Mouse (Mus musculus) MEL (cell line): Measurements from ENCODE around the gene Gm28374. TPM values are rescaled to one million over a fixed set of nuclear protein-coding genes. Genes with fewer than 3 reads are reported as not detected.

ENCODE experiments used
- DNase-seq: peaks from one replicate; pipeline ENCODE4 v3.0.0; 2011; ENCODE audit warnings: low read depth, low spot score
- H3K27ac ChIP-seq: 2 replicates; pipeline ENCODE4 v1.5.1; 2012; ENCODE audit warnings: low read depth, mild to moderate bottlenecking, control low read depth, low read length, moderate library complexity; ENCODE audit not compliant: control insufficient read depth
- H3K27me3 ChIP-seq, 2 experiments: fragments of 150-350 bp in 1 of 2; sonication (generic) in 1 of 2; 2 replicates each; pipeline ENCODE4 v1.6.1; 2012; ENCODE audit warnings: low read length in 2 of 2, mild to moderate bottlenecking in 2 of 2, improper control_type of control experiment in 1 of 2, moderate library complexity in 1 of 2; ENCODE audit not compliant: insufficient read depth in 2 of 2, control insufficient read depth in 1 of 2
- H3K36me3 ChIP-seq, 2 experiments: 2 replicates each; pipeline ENCODE4 v1.6.1; 2012 to 2014; ENCODE audit warnings: low read length in 2 of 2, improper control_type of control experiment in 1 of 2, inconsistent platforms in 1 of 2, mild to moderate bottlenecking in 1 of 2; ENCODE audit not compliant: insufficient read depth in 2 of 2, control insufficient read depth in 1 of 2
- H3K4me1 ChIP-seq, 2 experiments: fragments of 150-350 bp in 1 of 2; sonication (generic) in 1 of 2; 2 replicates each; pipeline ENCODE4 v1.6.1; 2012; ENCODE audit warnings: low read length in 2 of 2, improper control_type of control experiment in 1 of 2, mild to moderate bottlenecking in 1 of 2; ENCODE audit not compliant: insufficient read depth in 2 of 2, control insufficient read depth in 1 of 2
- H3K4me3 ChIP-seq, 2 experiments: fragments of 150-350 bp in 1 of 2; sonication (generic) in 1 of 2; 2 replicates each; pipeline ENCODE4 v1.5.1; 2012; ENCODE audit warnings: low read depth in 2 of 2, low read length in 2 of 2, mild to moderate bottlenecking in 2 of 2, moderate library complexity in 2 of 2, control low read depth in 1 of 2, improper control_type of control experiment in 1 of 2; ENCODE audit not compliant: control insufficient read depth in 1 of 2, insufficient read depth in 1 of 2
- H3K79me2 ChIP-seq: 2 replicates; pipeline ENCODE4 v1.6.1; 2012; ENCODE audit warnings: mild to moderate bottlenecking, low read length, moderate library complexity; ENCODE audit not compliant: control insufficient read depth, poor library complexity, insufficient read depth
- H3K9ac ChIP-seq: 2 replicates; pipeline ENCODE4 v1.6.1; 2012; ENCODE audit warnings: low read depth, mild to moderate bottlenecking, control low read depth, low read length, moderate library complexity; ENCODE audit not compliant: control insufficient read depth, poor library complexity, severe bottlenecking
- H3K9me3 ChIP-seq: fragments of 150-350 bp; sonication (generic); replicated peaks from 2 replicates; pipeline ENCODE4 v1.6.1; 2012; ENCODE audit warnings: mild to moderate bottlenecking, low read length, improper control_type of control experiment, moderate library complexity; ENCODE audit not compliant: insufficient read depth
- BHLHE40 ChIP-seq: IDR thresholded peaks from 2 replicates; pipeline ENCODE4 v1.6.1; 2012; ENCODE audit warnings: low read depth, mild to moderate bottlenecking, inconsistent platforms, low read length, improper control_type of control experiment, borderline replicate concordance
- CHD1 ChIP-seq: IDR thresholded peaks from 2 replicates; pipeline ENCODE4 v1.6.1; 2012; ENCODE audit warnings: low read depth, mild to moderate bottlenecking, inconsistent platforms, low read length, improper control_type of control experiment
- CHD2 ChIP-seq: IDR thresholded peaks from 2 replicates; pipeline ENCODE4 v1.6.1; 2011; ENCODE audit warnings: low read length, improper control_type of control experiment
- CTCF ChIP-seq, 3 experiments: IDR thresholded peaks in 2 of 3; conservative IDR thresholded peaks in 1 of 3; 2 replicates each; pipeline ENCODE4 v1.5.1; 2011 to 2012; ENCODE audit warnings: low read length in 3 of 3, low read depth in 2 of 3, mild to moderate bottlenecking in 2 of 3, improper control_type of control experiment in 1 of 3, inconsistent platforms in 1 of 3, mixed read lengths in 1 of 3, moderate library complexity in 1 of 3; ENCODE audit not compliant: control insufficient read depth in 1 of 3, insufficient read depth in 1 of 3, poor library complexity in 1 of 3, severe bottlenecking in 1 of 3
- E2F4 ChIP-seq: IDR thresholded peaks from 2 replicates; pipeline ENCODE4 v1.6.1; 2011; ENCODE audit warnings: low read depth, low read length, improper control_type of control experiment, borderline replicate concordance
- ELF1 ChIP-seq: IDR thresholded peaks from 2 replicates; pipeline ENCODE4 v1.6.1; 2014; ENCODE audit warnings: low read depth, mild to moderate bottlenecking, inconsistent platforms, low read length, improper control_type of control experiment, moderate library complexity
- EP300 ChIP-seq, 2 experiments: IDR thresholded peaks; 2 replicates each; pipeline ENCODE4 v1.6.1; 2011; ENCODE audit warnings: improper control_type of control experiment in 2 of 2, low read length in 2 of 2, low read depth in 1 of 2, mild to moderate bottlenecking in 1 of 2
- ETS1 ChIP-seq: IDR thresholded peaks from 2 replicates; pipeline ENCODE4 v1.6.1; 2012; ENCODE audit warnings: low read depth, mild to moderate bottlenecking, inconsistent platforms, low read length, improper control_type of control experiment, moderate library complexity
- GABPA ChIP-seq: IDR thresholded peaks from 2 replicates; pipeline ENCODE4 v1.6.1; 2012; ENCODE audit warnings: low read depth, mild to moderate bottlenecking, inconsistent platforms, low read length, improper control_type of control experiment, moderate library complexity
- GATA1 ChIP-seq: IDR thresholded peaks from 2 replicates; pipeline ENCODE4 v1.6.1; 2011; ENCODE audit warnings: low read depth, low read length, improper control_type of control experiment
- HCFC1 ChIP-seq: IDR thresholded peaks from 2 replicates; pipeline ENCODE4 v1.6.1; 2012; ENCODE audit warnings: low read depth, mild to moderate bottlenecking, inconsistent platforms, low read length, improper control_type of control experiment, moderate library complexity
- JUND ChIP-seq: IDR thresholded peaks from 2 replicates; pipeline ENCODE4 v1.6.1; 2011; ENCODE audit warnings: low read depth, mild to moderate bottlenecking, improper control_type of control experiment, low read length
- KAT2A ChIP-seq: conservative IDR thresholded peaks from 2 replicates; pipeline ENCODE4 v1.6.1; 2012; ENCODE audit warnings: low read depth, low read length, improper control_type of control experiment, inconsistent platforms
- MAFK ChIP-seq: IDR thresholded peaks from 2 replicates; pipeline ENCODE4 v1.6.1; 2011; ENCODE audit warnings: low read depth, mild to moderate bottlenecking, low read length, improper control_type of control experiment, borderline replicate concordance
- MAX ChIP-seq: IDR thresholded peaks from 2 replicates; pipeline ENCODE4 v1.6.1; 2011; ENCODE audit warnings: low read length, improper control_type of control experiment
- MAZ ChIP-seq: IDR thresholded peaks from 2 replicates; pipeline ENCODE4 v1.6.1; 2012; ENCODE audit warnings: low read depth, mild to moderate bottlenecking, inconsistent platforms, low read length, improper control_type of control experiment
- MEF2A ChIP-seq: IDR thresholded peaks from 2 replicates; pipeline ENCODE4 v1.6.1; 2014; ENCODE audit warnings: low read depth, mild to moderate bottlenecking, inconsistent platforms, low read length, improper control_type of control experiment; ENCODE audit not compliant: poor library complexity, insufficient replicate concordance, severe bottlenecking; ENCODE audit errors: extremely low read depth
- MXI1 ChIP-seq: IDR thresholded peaks from 2 replicates; pipeline ENCODE4 v1.6.1; 2011; ENCODE audit warnings: mild to moderate bottlenecking, low read depth, low read length, improper control_type of control experiment
- MYB ChIP-seq: IDR thresholded peaks from 2 replicates; pipeline ENCODE4 v1.6.1; 2011; ENCODE audit warnings: mild to moderate bottlenecking, low read depth, low read length, improper control_type of control experiment
- MYC ChIP-seq: IDR thresholded peaks from 2 replicates; pipeline ENCODE4 v1.6.1; 2011; ENCODE audit warnings: low read depth, mild to moderate bottlenecking, low read length, improper control_type of control experiment, moderate library complexity
- NELFE ChIP-seq: IDR thresholded peaks from 2 replicates; pipeline ENCODE4 v1.6.1; 2011; ENCODE audit warnings: low read depth, low read length, improper control_type of control experiment
- NRF1 ChIP-seq: IDR thresholded peaks from 2 replicates; pipeline ENCODE4 v1.6.1; 2014; ENCODE audit warnings: low read depth, mild to moderate bottlenecking, inconsistent platforms, low read length, improper control_type of control experiment, moderate library complexity; ENCODE audit not compliant: poor library complexity, insufficient read depth, severe bottlenecking
- POLR2A ChIP-seq, 2 experiments: IDR thresholded peaks; 2 replicates each; pipeline ENCODE4 v1.6.1; 2011 to 2012; ENCODE audit warnings: low read length in 2 of 2, mild to moderate bottlenecking in 2 of 2, control low read depth in 1 of 2, improper control_type of control experiment in 1 of 2, low read depth in 1 of 2, moderate library complexity in 1 of 2; ENCODE audit not compliant: control insufficient read depth in 1 of 2, insufficient read depth in 1 of 2, poor library complexity in 1 of 2
- POLR2AphosphoS2 ChIP-seq: IDR thresholded peaks from 2 replicates; pipeline ENCODE4 v1.6.1; 2011; ENCODE audit warnings: low read length, improper control_type of control experiment
- POLR2AphosphoS5 ChIP-seq: IDR thresholded peaks from 2 replicates; pipeline ENCODE4 v1.6.1; 2012; ENCODE audit warnings: low read depth, borderline replicate concordance, mild to moderate bottlenecking, inconsistent platforms, low read length, moderate library complexity, mixed read lengths
- RAD21 ChIP-seq: IDR thresholded peaks from 2 replicates; pipeline ENCODE4 v1.6.1; 2011; ENCODE audit warnings: mild to moderate bottlenecking, low read depth, low read length, improper control_type of control experiment
- SIN3A ChIP-seq: IDR thresholded peaks from 2 replicates; pipeline ENCODE4 v1.6.1; 2012; ENCODE audit warnings: low read length, improper control_type of control experiment, inconsistent platforms
- SMC3 ChIP-seq: IDR thresholded peaks from 2 replicates; pipeline ENCODE4 v1.6.1; 2011; ENCODE audit warnings: low read depth, low read length, improper control_type of control experiment
- TAL1 ChIP-seq: IDR thresholded peaks from 2 replicates; pipeline ENCODE4 v1.6.1; 2012; ENCODE audit warnings: mild to moderate bottlenecking, inconsistent platforms, low read length, moderate library complexity, mixed read lengths
- TCF12 ChIP-seq: IDR thresholded peaks from 2 replicates; pipeline ENCODE4 v1.6.1; 2014; ENCODE audit warnings: low read depth, mild to moderate bottlenecking, inconsistent platforms, low read length, improper control_type of control experiment, moderate library complexity
- UBTF ChIP-seq: IDR thresholded peaks from 2 replicates; pipeline ENCODE4 v1.6.1; 2012; ENCODE audit warnings: low read depth, mild to moderate bottlenecking, inconsistent platforms, low read length, improper control_type of control experiment, moderate library complexity, borderline replicate concordance; ENCODE audit not compliant: insufficient read depth
- USF1 ChIP-seq: IDR thresholded peaks from 2 replicates; pipeline ENCODE4 v1.6.1; 2014; ENCODE audit warnings: low read depth, mild to moderate bottlenecking, inconsistent platforms, low read length, improper control_type of control experiment, moderate library complexity
- USF2 ChIP-seq, 2 experiments: IDR thresholded peaks; 2 replicates each; pipeline ENCODE4 v1.6.1; 2011 to 2012; ENCODE audit warnings: improper control_type of control experiment in 2 of 2, low read length in 2 of 2, borderline replicate concordance in 1 of 2, inconsistent platforms in 1 of 2, low read depth in 1 of 2, mild to moderate bottlenecking in 1 of 2; ENCODE audit not compliant: insufficient read depth in 1 of 2
- ZKSCAN1 ChIP-seq: IDR thresholded peaks from 2 replicates; pipeline ENCODE4 v1.6.1; 2012; ENCODE audit warnings: low read depth, mild to moderate bottlenecking, inconsistent platforms, low read length, improper control_type of control experiment, moderate library complexity
- ZMIZ1 ChIP-seq: IDR thresholded peaks from 2 replicates; pipeline ENCODE4 v1.6.1; 2012; ENCODE audit warnings: low read depth, mild to moderate bottlenecking, inconsistent platforms, low read length, improper control_type of control experiment, moderate library complexity
- ZNF384 ChIP-seq: IDR thresholded peaks from 2 replicates; pipeline ENCODE4 v1.6.1; 2012; ENCODE audit warnings: low read depth, mild to moderate bottlenecking, inconsistent platforms, low read length, improper control_type of control experiment
- polyA plus RNA-seq, 2 experiments: library from polyadenylated mRNA; stranded (reverse) in 1 of 2; unstranded in 1 of 2; fragments of >175 nt in 1 of 2; fragments of >200 nt in 1 of 2; gene quantifications; 2 replicates each; pipeline versions ENCODE4 v1.2.1 to v1.2.4; 2012; ENCODE audit warnings: low replicate concordance in 2 of 2, low read depth in 1 of 2; ENCODE audit not compliant: insufficient read length in 2 of 2, insufficient read depth in 1 of 2, missing spikeins in 1 of 2
- total RNA-seq: library from RNA; depleted of rRNA; stranded (reverse); fragments of 300-350 nt; gene quantifications from 2 replicates; pipeline ENCODE4 v1.2.3, GENCODE M21; 2012

The Gm28374 gene
- total and polyA plus RNA-seq, 3 experiments: 0.42 to 0.46 TPM; not detected in 1

GRCm38 (mm10) chr19:6127760-6128341, 45.8 kb upstream of the Gm28374 start, which contains the start of gene Snx15:
Gene Snx15, minus strand, starts transcription at chr19:6128304.
- H3K9me3 ChIP-seq: no peaks in the 10 kb centered on the region
- H3K4me3 ChIP-seq: peak within 1 kb of the TSS; percentile 57 to 82
- TF ChIP-seq SIN3A: peak; percentile 99
- TF ChIP-seq USF1: no peak
- TF ChIP-seq POLR2A (IDR thresholded peaks at IDR 0.05; ENCODE audit: control insufficient read depth in 1 of 2, insufficient read depth in 1 of 2, low read depth in 1 of 2, low read length in 2 of 2, poor library complexity in 1 of 2): peak; percentile 18 to 69; a peak in 3 of 4 replicates
- peak; percentile 66 for TF ChIP-seq MXI1
- TF ChIP-seq RAD21: no peak
- no peak for TF ChIP-seq CTCF (IDR thresholded peaks at IDR 0.05 in 2 of 3, conservative IDR thresholded peaks at IDR 0.05 in 1 of 3; ENCODE audit: control insufficient read depth in 1 of 3, insufficient read depth in 1 of 3, low read depth in 2 of 3, low read length in 3 of 3, poor library complexity in 1 of 3, severe bottlenecking in 1 of 3)
- TF ChIP-seq ZMIZ1: no peak
- no peak for TF ChIP-seq GATA1
- peak; percentile 40 for TF ChIP-seq NELFE
- TF ChIP-seq MAFK: no peak
- TF ChIP-seq CHD1: no peak
- TF ChIP-seq EP300 (IDR thresholded peaks at IDR 0.05; ENCODE audit: low read depth in 1 of 2, low read length in 2 of 2): no peak
- no peak for TF ChIP-seq GABPA
- no peak for TF ChIP-seq MAZ
- 0 out of 2 replicates have a peak, but pooled peaks have one; percentile 59 for TF ChIP-seq UBTF
- TF ChIP-seq USF2 (IDR thresholded peaks at IDR 0.05; ENCODE audit: borderline replicate concordance in 1 of 2, insufficient read depth in 1 of 2, low read depth in 1 of 2, low read length in 2 of 2): no peak
- no peak for TF ChIP-seq CHD2
- TF ChIP-seq MYC: 0 out of 2 replicates have a peak, but pooled peaks have one; percentile 16
- no peak for TF ChIP-seq POLR2AphosphoS2
- no peak; the same call in 1 of the 2 replicates for TF ChIP-seq E2F4
- no peak for TF ChIP-seq TAL1
- peak; percentile 83 for TF ChIP-seq HCFC1
- no peak for TF ChIP-seq POLR2AphosphoS5
- 0 out of 2 replicates have a peak, but pooled peaks have one; percentile 13 for TF ChIP-seq TCF12
- no peak for TF ChIP-seq NRF1
- TF ChIP-seq ZNF384: no peak
- peak; percentile 5; the same call in 1 of the 2 replicates for TF ChIP-seq BHLHE40
- no peak; the same call in 1 of the 2 replicates for TF ChIP-seq ELF1
- TF ChIP-seq JUND: no peak
- TF ChIP-seq MAX: peak; percentile 73; the same call in 1 of the 2 replicates
- TF ChIP-seq ETS1: no peak
- TF ChIP-seq ZKSCAN1: no peak
- TF ChIP-seq KAT2A: no peak
- no peak for TF ChIP-seq MYB
- TF ChIP-seq SMC3: no peak
- no peak for TF ChIP-seq MEF2A

More at GRCm38 (mm10) chr19:6127760-6128341, 45.8 kb upstream of the Gm28374 start, which contains the start of gene Snx15:
- peaks cover 1% of the 10 kb centered on the region; the same call in 1 of the 2 replicates for H3K79me2 ChIP-seq
- no peaks in the 10 kb centered on the region for H3K27me3 ChIP-seq
- peak within 1 kb of the TSS; percentile 93 for H3K27ac ChIP-seq
- DNase-seq: peak; percentile 99
- peaks cover 9 to 34% of the 10 kb centered on the region in 2 experiments; a peak in 3 of 4 replicates for H3K4me1 ChIP-seq
- H3K9ac ChIP-seq: peak within 1 kb of the TSS; percentile 87
- H3K36me3 ChIP-seq: peaks cover 0 to 22% of the 10 kb centered on the region in 2 experiments; a peak in 2 of 4 replicates
